Mouse (Mus musculus): ENCODE data around the gene Mpg. TPM values are rescaled to one million over a fixed set of nuclear protein-coding genes. Genes with fewer than 3 reads are reported as not detected.

Gene Mpg
- polyA plus RNA-seq, 1 experiment from 2014 or later = 19.1 TPM

DNA sequence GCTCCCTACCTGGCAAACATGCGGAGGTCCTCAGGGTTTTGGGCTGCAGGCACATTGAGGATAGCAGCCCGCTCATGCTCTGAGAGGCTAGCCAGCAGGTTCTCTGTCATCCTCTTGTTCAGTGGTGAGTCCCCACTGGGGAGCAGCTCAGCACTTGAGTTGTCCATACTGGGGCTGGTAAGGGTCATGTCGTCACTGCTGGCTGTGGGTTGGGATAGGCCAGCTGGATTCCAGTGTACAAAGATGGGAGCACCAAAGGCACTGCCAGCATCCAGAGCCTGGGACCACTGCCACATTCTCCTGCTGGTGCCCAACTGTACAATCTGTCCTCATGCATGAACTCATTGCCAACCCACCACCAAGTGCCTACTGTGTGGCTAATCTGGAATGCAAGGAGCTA is 7.6 kb downstream of the Mpg start:
- Histone ChIP-seq H3K9ac (ENCODE audit: low read length) (no peak overlapping the region), H3K4me3 (ENCODE audit: low read length) (no peak overlapping the region), H3K36me3 (ENCODE audit: control insufficient read depth, insufficient read depth) (peaks cover 13% of the 10 kb centered on the region), H3K4me2 (ENCODE audit: low read depth, low read length) (no peak overlapping the region), H3K4me1 (ENCODE audit: control insufficient read depth, insufficient read depth, low read length) (peaks cover 13% of the 10 kb centered on the region), H3K27ac (ENCODE audit: low read length) (no peak overlapping the region), H3K9me3 (replicated peaks; ENCODE audit: control insufficient read depth, low read length) (no peaks in the 10 kb centered on the region), H3K27me3 (ENCODE audit: control insufficient read depth, insufficient read depth, low read length) (no peaks in the 10 kb centered on the region)
- whole genome bisulfite sequencing = 90% methylated on average over 3 of the region's 3 CpGs
- ATAC-seq (replicated peaks; ENCODE audit: extremely low read depth, insufficient read depth, low FRiP score) = no peak; the same call in 1 of the 2 replicates

GRCm38 (mm10) chr11:32234816-32235485 is 8.6 kb downstream of the Mpg start:
- no peak overlapping the region for H3K9ac ChIP-seq (ENCODE audit: low read length)
- no peak overlapping the region for H3K4me3 ChIP-seq (ENCODE audit: low read length)
- H3K36me3 ChIP-seq (ENCODE audit: control insufficient read depth, insufficient read depth) = peaks cover 16% of the 10 kb centered on the region
- H3K27ac ChIP-seq (ENCODE audit: low read length) = peak overlapping the region; percentile 8; the same call in 1 of the 2 replicates
- peaks cover 13% of the 10 kb centered on the region for H3K4me1 ChIP-seq (ENCODE audit: control insufficient read depth, insufficient read depth, low read length)
- H3K4me2 ChIP-seq (ENCODE audit: low read depth, low read length) = no peak overlapping the region
- 84% methylated on average over 6 of the region's 6 CpGs for WGBS
- H3K9me3 ChIP-seq (replicated peaks; ENCODE audit: control insufficient read depth, low read length) = no peaks in the 10 kb centered on the region
- no peak for ATAC-seq (replicated peaks; ENCODE audit: extremely low read depth, insufficient read depth, low FRiP score)
- H3K27me3 ChIP-seq (ENCODE audit: control insufficient read depth, insufficient read depth, low read length) = no peaks in the 10 kb centered on the region

- H3K27me3 ChIP-seq (ENCODE audit: control insufficient read depth, insufficient read depth, low read length) = no peaks in the 10 kb centered on the region
- peaks cover 16% of the 10 kb centered on the region for H3K36me3 ChIP-seq (ENCODE audit: control insufficient read depth, insufficient read depth)
- no peak overlapping the region for H3K9ac ChIP-seq (ENCODE audit: low read length)
- H3K27ac ChIP-seq (ENCODE audit: low read length) = peak overlapping the region; percentile 8; the same call in 1 of the 2 replicates
- ATAC-seq (replicated peaks; ENCODE audit: extremely low read depth, insufficient read depth, low FRiP score) = no peak; the same call in 1 of the 2 replicates
- WGBS = 14% methylated on average over 3 of the region's 3 CpGs
- no peak overlapping the region for H3K4me2 ChIP-seq (ENCODE audit: low read depth, low read length)
- no peak overlapping the region for H3K4me3 ChIP-seq (ENCODE audit: low read length)
- no peaks in the 10 kb centered on the region for H3K9me3 ChIP-seq (replicated peaks; ENCODE audit: control insufficient read depth, low read length)
- peaks cover 13% of the 10 kb centered on the region for H3K4me1 ChIP-seq (ENCODE audit: control insufficient read depth, insufficient read depth, low read length)
Observed at GRCm38 (mm10) chr11:32235646-32236045, 9.3 kb downstream of the Mpg start.

GRCm38 (mm10) chr11:32236132-32236531 is 9.8 kb downstream of the Mpg start:
- Histone ChIP-seq H3K4me1 (ENCODE audit: control insufficient read depth, insufficient read depth, low read length) (peaks cover 13% of the 10 kb centered on the region), H3K27ac (ENCODE audit: low read length) (no peak overlapping the region)

DNA sequence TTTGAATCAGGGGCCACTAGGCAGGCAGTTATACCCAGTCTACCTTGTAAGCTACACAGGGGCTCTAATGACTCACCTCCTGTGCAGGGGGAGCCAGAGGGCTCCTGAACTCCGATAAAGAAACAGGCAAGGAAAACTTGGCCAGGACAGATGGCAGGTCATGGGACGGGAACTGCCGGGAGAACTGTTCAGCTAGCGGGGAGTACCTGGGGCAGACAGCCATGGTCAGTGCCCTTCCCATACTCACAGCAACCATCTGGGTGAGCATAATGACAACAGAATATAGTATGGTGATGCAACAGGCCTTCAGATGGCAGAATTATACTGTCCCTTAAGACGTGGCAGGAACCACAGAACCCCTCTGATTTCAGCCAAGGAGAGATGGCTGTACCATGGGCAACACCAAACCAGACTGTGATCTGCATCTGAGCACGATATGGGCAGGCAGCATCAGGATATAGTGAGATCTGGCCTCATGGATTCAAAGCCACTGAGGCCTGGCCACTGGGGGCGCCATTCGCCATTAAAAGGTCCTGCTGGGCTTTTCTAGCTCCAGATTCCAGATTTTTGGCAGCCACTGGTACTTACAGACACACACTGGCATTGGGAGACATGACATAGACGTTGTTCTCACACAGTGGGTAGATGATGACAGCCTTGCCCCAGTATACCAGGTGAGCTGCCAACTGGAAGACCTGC is 10.6 kb downstream of the Mpg start:
- no peak overlapping the region for H3K27ac ChIP-seq (ENCODE audit: low read length)
- H3K9ac ChIP-seq (ENCODE audit: low read length) = no peak overlapping the region
- 61% methylated on average over 9 of the region's 9 CpGs for WGBS
- peaks cover 13% of the 10 kb centered on the region for H3K36me3 ChIP-seq (ENCODE audit: control insufficient read depth, insufficient read depth)
- H3K4me3 ChIP-seq (ENCODE audit: low read length) = no peak overlapping the region
- H3K27me3 ChIP-seq (ENCODE audit: control insufficient read depth, insufficient read depth, low read length) = no peaks in the 10 kb centered on the region
- no peaks in the 10 kb centered on the region for H3K9me3 ChIP-seq (replicated peaks; ENCODE audit: control insufficient read depth, low read length)
- no peak for ATAC-seq (replicated peaks; ENCODE audit: extremely low read depth, insufficient read depth, low FRiP score)
- no peak overlapping the region for H3K4me2 ChIP-seq (ENCODE audit: low read depth, low read length)
- peaks cover 13% of the 10 kb centered on the region for H3K4me1 ChIP-seq (ENCODE audit: control insufficient read depth, insufficient read depth, low read length)

More at GRCm38 (mm10) chr11:32236132-32236531, 9.8 kb downstream of the Mpg start:
- Histone ChIP-seq H3K4me2 (ENCODE audit: low read depth, low read length) (no peak overlapping the region), H3K4me3 (ENCODE audit: low read length) (no peak overlapping the region), H3K36me3 (ENCODE audit: control insufficient read depth, insufficient read depth) (peaks cover 16% of the 10 kb centered on the region), H3K27me3 (ENCODE audit: control insufficient read depth, insufficient read depth, low read length) (no peaks in the 10 kb centered on the region), H3K9me3 (replicated peaks; ENCODE audit: control insufficient read depth, low read length) (no peaks in the 10 kb centered on the region), H3K9ac (ENCODE audit: low read length) (no peak overlapping the region)
- no peak for ATAC-seq (replicated peaks; ENCODE audit: extremely low read depth, insufficient read depth, low FRiP score)
- 56% methylated on average over 2 of the region's 2 CpGs for WGBS

DNA sequence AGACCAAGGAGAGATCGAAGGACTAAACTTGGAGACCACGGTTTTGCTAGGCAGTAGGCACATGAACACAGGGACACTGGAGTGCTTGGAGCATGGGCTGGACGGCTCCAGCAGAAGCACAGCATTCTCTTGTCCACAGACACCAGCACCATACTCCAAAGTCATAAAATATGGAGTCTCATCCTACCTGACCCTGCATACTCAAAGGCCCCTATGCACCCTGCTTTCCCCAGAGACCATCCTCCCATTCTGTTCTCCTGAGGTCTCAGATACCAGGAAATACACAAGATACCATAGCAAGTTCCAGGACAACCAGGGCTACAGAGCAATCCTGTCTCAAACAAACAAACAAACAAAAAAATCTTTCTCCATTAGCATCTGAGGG is 11.1 kb downstream of the Mpg start:
- Histone ChIP-seq H3K27me3 (ENCODE audit: control insufficient read depth, insufficient read depth, low read length) (no peaks in the 10 kb centered on the region), H3K4me3 (ENCODE audit: low read length) (no peak overlapping the region), H3K27ac (ENCODE audit: low read length) (no peak overlapping the region), H3K36me3 (ENCODE audit: control insufficient read depth, insufficient read depth) (peaks cover 9% of the 10 kb centered on the region), H3K9ac (ENCODE audit: low read length) (peak overlapping the region; percentile 13; the same call in 1 of the 2 replicates), H3K4me2 (ENCODE audit: low read depth, low read length) (no peak overlapping the region), H3K4me1 (ENCODE audit: control insufficient read depth, insufficient read depth, low read length) (peaks cover 13% of the 10 kb centered on the region), H3K9me3 (replicated peaks; ENCODE audit: control insufficient read depth, low read length) (no peaks in the 10 kb centered on the region)
- 89% methylated on average over 3 of the region's 3 CpGs for WGBS
- no peak for ATAC-seq (replicated peaks; ENCODE audit: extremely low read depth, insufficient read depth, low FRiP score)

- ATAC-seq (replicated peaks; ENCODE audit: extremely low read depth, insufficient read depth, low FRiP score) = no peak
Observed at GRCm38 (mm10) chr11:32238093-32238860, 12.0 kb downstream of the Mpg start.

GRCm38 (mm10) chr11:32241391-32241790 is 15.1 kb downstream of the Mpg start:
- no peaks in the 10 kb centered on the region for H3K9me3 ChIP-seq (replicated peaks; ENCODE audit: control insufficient read depth, low read length)
- no peak overlapping the region for H3K4me2 ChIP-seq (ENCODE audit: low read depth, low read length)
- H3K27ac ChIP-seq (ENCODE audit: low read length) = no peak overlapping the region
- no peak overlapping the region for H3K9ac ChIP-seq (ENCODE audit: low read length)
- ATAC-seq (replicated peaks; ENCODE audit: extremely low read depth, insufficient read depth, low FRiP score) = no peak
- H3K36me3 ChIP-seq (ENCODE audit: control insufficient read depth, insufficient read depth) = 0 out of 2 replicates have a peak, but pooled peaks cover 5% of the 10 kb centered on the region
- H3K4me3 ChIP-seq (ENCODE audit: low read length) = no peak overlapping the region
- H3K4me1 ChIP-seq (ENCODE audit: control insufficient read depth, insufficient read depth, low read length) = peaks cover 10% of the 10 kb centered on the region; the same call in 1 of the 2 replicates
- H3K27me3 ChIP-seq (ENCODE audit: control insufficient read depth, insufficient read depth, low read length) = no peaks in the 10 kb centered on the region

More at GRCm38 (mm10) chr11:32238093-32238860, 12.0 kb downstream of the Mpg start:
- 61% methylated on average over 5 of the region's 5 CpGs for WGBS
- Histone ChIP-seq H3K9ac (ENCODE audit: low read length) (no peak overlapping the region), H3K27me3 (ENCODE audit: control insufficient read depth, insufficient read depth, low read length) (no peaks in the 10 kb centered on the region), H3K9me3 (replicated peaks; ENCODE audit: control insufficient read depth, low read length) (no peaks in the 10 kb centered on the region), H3K4me3 (ENCODE audit: low read length) (no peak overlapping the region), H3K36me3 (ENCODE audit: control insufficient read depth, insufficient read depth) (peaks cover 6% of the 10 kb centered on the region; the same call in 1 of the 2 replicates), H3K27ac (ENCODE audit: low read length) (no peak overlapping the region), H3K4me2 (ENCODE audit: low read depth, low read length) (no peak overlapping the region), H3K4me1 (ENCODE audit: control insufficient read depth, insufficient read depth, low read length) (peaks cover 13% of the 10 kb centered on the region)

Measured in heart, embryonic 16.5 days (tissue).